Comparison of ENCODE assay signal across 18 mouse cellular contexts in the genomic region with DNA sequence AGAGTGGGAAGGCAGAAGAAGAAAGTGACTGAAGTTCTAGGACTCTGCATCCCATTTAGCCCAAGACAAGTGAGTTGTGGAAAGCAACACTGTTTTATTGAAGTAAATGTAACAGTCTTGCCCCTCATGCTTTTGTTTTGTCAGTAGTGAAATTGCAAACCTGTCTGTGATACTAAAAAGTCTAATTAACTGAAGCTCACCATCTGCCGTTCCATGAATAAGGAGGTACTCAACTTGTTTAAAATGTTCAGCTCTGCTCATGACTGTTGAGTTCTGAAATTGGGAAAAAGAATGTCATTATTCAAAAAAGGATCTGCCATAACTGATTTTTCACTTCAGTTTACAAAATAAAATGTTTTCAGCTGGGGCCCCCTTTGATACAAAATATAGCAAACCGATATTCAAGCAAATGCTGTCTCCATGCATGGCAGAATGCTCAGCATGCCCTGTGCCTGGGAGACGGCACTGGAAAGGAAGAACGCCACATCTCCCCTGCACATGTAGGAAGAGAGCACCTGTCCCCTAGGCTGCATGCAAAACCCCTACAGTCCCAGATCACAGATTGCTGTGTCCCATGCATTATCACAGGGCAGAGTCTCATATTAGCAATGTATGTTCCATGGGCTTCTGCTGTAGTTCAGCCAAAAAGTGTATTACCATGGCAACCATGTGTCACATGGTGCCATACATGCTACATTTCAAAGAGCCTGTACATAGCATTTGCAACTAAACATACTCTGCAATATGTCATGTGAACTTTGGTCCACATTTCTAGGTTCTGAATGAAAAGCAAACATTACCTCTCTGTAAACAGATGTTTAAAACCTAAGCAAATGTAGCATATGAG.
A peak's percentile ranks its signal among the peaks of the same experiment; 100 is the strongest.
DNase-seq lines count a peak whose midpoint lies in the region; ATAC-seq and TF ChIP-seq lines count a peak whose summit lies in the region.
"Had no signal": no experiment of that assay in that cellular context is flagged by ENCODE, and none has a peak within 500 bp of the region (broad histone marks: within the 10 kb centered on the region; RNA-seq: fewer than 3 reads in every experiment).

No protein-coding gene starts in this region.

- 0 out of 2 replicates have a peak, but pooled peaks have one; percentile 36 for ATAC-seq in hindbrain, embryonic 14.5 days (ENCODE audit: low FRiP score)
- ATAC-seq in midbrain, embryonic 15.5 days (replicated peaks), result peak; percentile 62; the same call in 1 of the 2 replicates
- no peak for ATAC-seq in midbrain, embryonic 11.5 days (ENCODE audit: low FRiP score)
- ATAC-seq in intestine, postnatal 0 days, result no peak
- ATAC-seq: Patski had no signal

- TF ChIP-seq POLR2A in brain, embryonic 14.5 days (IDR thresholded peaks at IDR 0.05; ENCODE audit: borderline replicate concordance, extremely low read depth, insufficient read depth, insufficient read length, poor library complexity, severe bottlenecking), result no peak

- H3K27me3 ChIP-seq in hindbrain, embryonic 14.5 days (ENCODE audit: control insufficient read depth, insufficient read depth, low read length), result no peaks in the 10 kb centered on the region
- no peaks in the 10 kb centered on the region for H3K27me3 ChIP-seq in hindbrain, embryonic 10.5 days (ENCODE audit: insufficient read depth, poor library complexity, severe bottlenecking)
- no peaks in the 10 kb centered on the region for H3K27me3 ChIP-seq in midbrain, embryonic 15.5 days (replicated peaks)
- H3K27me3 ChIP-seq in midbrain, embryonic 11.5 days (ENCODE audit: control insufficient read depth, insufficient read depth, low read length), result no peaks in the 10 kb centered on the region
- H3K27me3 ChIP-seq in intestine, postnatal 0 days (replicated peaks; ENCODE audit: control insufficient read depth, insufficient read depth, low read length), result no peaks in the 10 kb centered on the region
- H3K27me3 ChIP-seq: hindbrain, embryonic 13.5 days; limb, embryonic 15.5 days; lung, embryonic 15.5 days; Patski had no signal

- H3K9me3 ChIP-seq in hindbrain, embryonic 14.5 days (ENCODE audit: control insufficient read depth, low read length), result no peaks in the 10 kb centered on the region
- H3K9me3 ChIP-seq in hindbrain, embryonic 10.5 days, result no peaks in the 10 kb centered on the region
- H3K9me3 ChIP-seq in midbrain, embryonic 15.5 days, result no peaks in the 10 kb centered on the region
- H3K9me3 ChIP-seq in midbrain, embryonic 11.5 days (ENCODE audit: control insufficient read depth, low read length), result no peaks in the 10 kb centered on the region
- no peaks in the 10 kb centered on the region for H3K9me3 ChIP-seq in intestine, postnatal 0 days (ENCODE audit: control insufficient read depth)
- H3K9me3 ChIP-seq: heart, embryonic 10.5 days; hindbrain, embryonic 13.5 days; limb, embryonic 15.5 days; lung, embryonic 15.5 days had no signal

- H3K36me3 ChIP-seq in hindbrain, embryonic 14.5 days (replicated peaks; ENCODE audit: control insufficient read depth, insufficient read depth), result no peaks in the 10 kb centered on the region
- H3K36me3 ChIP-seq in hindbrain, embryonic 10.5 days, result no peaks in the 10 kb centered on the region
- no peaks in the 10 kb centered on the region for H3K36me3 ChIP-seq in midbrain, embryonic 15.5 days (replicated peaks)
- no peaks in the 10 kb centered on the region for H3K36me3 ChIP-seq in midbrain, embryonic 11.5 days (ENCODE audit: control insufficient read depth, insufficient read depth, low read length)
- H3K36me3 ChIP-seq in intestine, postnatal 0 days (ENCODE audit: control insufficient read depth, insufficient read depth), result 0 out of 2 replicates have a peak, but pooled peaks cover 3% of the 10 kb centered on the region
- H3K36me3 ChIP-seq: heart, embryonic 10.5 days; hindbrain, embryonic 13.5 days; limb, embryonic 15.5 days; lung, embryonic 15.5 days had no signal

- DNase-seq in hindbrain, embryonic 14.5 days (ENCODE audit: low spot score), result no peak
- DNase-seq in hindbrain, embryonic 10.5 days (ENCODE audit: low spot score), result no peak
- DNase-seq in midbrain, embryonic 11.5 days (ENCODE audit: low spot score, missing footprints), result no peak
- DNase-seq in brain, embryonic 14.5 days (ENCODE audit: low read depth), result peak; percentile 76
- peak; percentile 49 for DNase-seq in telencephalon, adult 2 months (ENCODE audit: low read depth, low spot score)
- DNase-seq: B cell, adult 2 months; cerebellum, postnatal 14 days; heart, postnatal 10 days; kidney, adult 18-20 months; kidney, postnatal 10 days; right cerebral cortex, postnatal 4 days had no signal

- H3K9ac ChIP-seq in hindbrain, embryonic 14.5 days, result no peak overlapping the region
- H3K9ac ChIP-seq in midbrain, embryonic 15.5 days, result no peak overlapping the region
- H3K9ac ChIP-seq in midbrain, embryonic 11.5 days (ENCODE audit: low read length), result no peak overlapping the region
- no peak overlapping the region for H3K9ac ChIP-seq in intestine, postnatal 0 days (ENCODE audit: low read depth, low read length)
- H3K9ac ChIP-seq: hindbrain, embryonic 13.5 days; limb, embryonic 15.5 days; lung, embryonic 15.5 days had no signal

- H3K4me2 ChIP-seq in hindbrain, embryonic 14.5 days (replicated peaks), result no peak overlapping the region
- no peak overlapping the region for H3K4me2 ChIP-seq in midbrain, embryonic 15.5 days
- no peak overlapping the region for H3K4me2 ChIP-seq in midbrain, embryonic 11.5 days
- H3K4me2 ChIP-seq in intestine, postnatal 0 days (replicated peaks; ENCODE audit: low read depth), result no peak overlapping the region
- H3K4me2 ChIP-seq: hindbrain, embryonic 13.5 days; limb, embryonic 15.5 days; lung, embryonic 15.5 days had no signal

- H3K4me1 ChIP-seq in hindbrain, embryonic 14.5 days (replicated peaks; ENCODE audit: control insufficient read depth, insufficient read depth, low read length), result no peaks in the 10 kb centered on the region
- no peaks in the 10 kb centered on the region for H3K4me1 ChIP-seq in hindbrain, embryonic 10.5 days (replicated peaks)
- peaks cover 4% of the 10 kb centered on the region; the same call in 1 of the 2 replicates for H3K4me1 ChIP-seq in midbrain, embryonic 15.5 days
- H3K4me1 ChIP-seq in midbrain, embryonic 11.5 days (ENCODE audit: control insufficient read depth, insufficient read depth, low read length), result no peaks in the 10 kb centered on the region
- H3K4me1 ChIP-seq in intestine, postnatal 0 days (replicated peaks; ENCODE audit: control insufficient read depth, insufficient read depth, low read length), result no peaks in the 10 kb centered on the region
- H3K4me1 ChIP-seq: heart, embryonic 10.5 days; lung, embryonic 15.5 days had no signal

- no peak for TF ChIP-seq CTCF in brain, embryonic 14.5 days (IDR thresholded peaks at IDR 0.05; ENCODE audit: borderline replicate concordance, extremely low read depth, insufficient read depth, insufficient read length)
- no peak for TF ChIP-seq CTCF in intestine, postnatal 0 days (IDR thresholded peaks at IDR 0.05; ENCODE audit: low read depth)

- no peak overlapping the region for H3K4me3 ChIP-seq in hindbrain, embryonic 14.5 days (replicated peaks; ENCODE audit: low read length)
- no peak overlapping the region for H3K4me3 ChIP-seq in hindbrain, embryonic 10.5 days
- H3K4me3 ChIP-seq in midbrain, embryonic 15.5 days, result no peak overlapping the region
- H3K4me3 ChIP-seq in midbrain, embryonic 11.5 days (ENCODE audit: low read depth, low read length), result no peak overlapping the region
- no peak overlapping the region for H3K4me3 ChIP-seq in intestine, postnatal 0 days (ENCODE audit: low read depth, low read length)
- H3K4me3 ChIP-seq: heart, embryonic 10.5 days; hindbrain, embryonic 13.5 days; limb, embryonic 15.5 days; lung, embryonic 15.5 days had no signal

- 84% methylated on average over 4 of the region's 4 CpGs for WGBS in hindbrain, embryonic 14.5 days
- 91% methylated on average over 4 of the region's 4 CpGs for WGBS in hindbrain, embryonic 10.5 days
- WGBS in midbrain, embryonic 15.5 days, result 83% methylated on average over 4 of the region's 4 CpGs
- 90% methylated on average over 4 of the region's 4 CpGs for WGBS in midbrain, embryonic 11.5 days
- 86% methylated on average over 4 of the region's 4 CpGs for WGBS in intestine, postnatal 0 days

- H3K27ac ChIP-seq in hindbrain, embryonic 14.5 days, result no peak overlapping the region
- no peak overlapping the region for H3K27ac ChIP-seq in hindbrain, embryonic 10.5 days
- H3K27ac ChIP-seq in midbrain, embryonic 15.5 days, result no peak overlapping the region
- H3K27ac ChIP-seq in midbrain, embryonic 11.5 days (ENCODE audit: low read depth, low read length), result no peak overlapping the region
- H3K27ac ChIP-seq in intestine, postnatal 0 days (ENCODE audit: low read depth, low read length), result no peak overlapping the region
- H3K27ac ChIP-seq: heart, embryonic 10.5 days; hindbrain, embryonic 13.5 days; limb, embryonic 15.5 days; lung, embryonic 15.5 days had no signal

Comparison
In these comparisons a context has a peak if more than half of its experiments do, and no peak if none do; other contexts are left out.
1. ATAC-seq: peak in hindbrain, embryonic 14.5 days (single experiment) and midbrain, embryonic 15.5 days (single experiment); none in midbrain, embryonic 11.5 days (single experiment) and intestine, postnatal 0 days (single experiment).
2. DNase-seq: peak in brain, embryonic 14.5 days (single experiment) and telencephalon, adult 2 months (single experiment); none in hindbrain, embryonic 14.5 days (single experiment), hindbrain, embryonic 10.5 days (single experiment) and midbrain, embryonic 11.5 days (single experiment).